Mouse (Mus musculus) heart, adult 2 months (tissue): ENCODE results near the gene Tspan9. TPM values are rescaled to one million over a fixed set of nuclear protein-coding genes. Genes with fewer than 3 reads are reported as not detected.

ENCODE experiments used
- DNase-seq, 2 experiments: peaks; one replicate each; pipeline ENCODE4 v3.0.0; 2021
- H3K27ac ChIP-seq: fragments of 200-600 bp; 2 replicates; pipeline ENCODE4 v1.8.1; 2022
- H3K27me3 ChIP-seq: fragments of 200-500 bp; 2 replicates; pipeline ENCODE4 v1.6.1; 2012; ENCODE audit warnings: mild to moderate bottlenecking, low read length, inconsistent platforms, mixed read lengths; ENCODE audit not compliant: control insufficient read depth, insufficient read depth
- H3K36me3 ChIP-seq: fragments of 200-500 bp; 2 replicates; pipeline ENCODE4 v1.6.1; 2012; ENCODE audit warnings: low read length, inconsistent platforms; ENCODE audit not compliant: control insufficient read depth, insufficient read depth
- H3K4me1 ChIP-seq: fragments of 200-500 bp; 2 replicates; pipeline ENCODE4 v1.6.1; 2011; ENCODE audit warnings: low read length; ENCODE audit not compliant: control insufficient read depth, insufficient read depth
- H3K4me3 ChIP-seq: fragments of 200-600 bp; 2 replicates; pipeline ENCODE4 v1.8.1; 2022
- H3K79me2 ChIP-seq: fragments of 200-500 bp; replicated peaks from 2 replicates; pipeline ENCODE4 v1.6.1; 2012; ENCODE audit warnings: mild to moderate bottlenecking, inconsistent platforms, low read length, moderate library complexity, mixed read lengths; ENCODE audit not compliant: control insufficient read depth, insufficient read depth
- H3K9ac ChIP-seq: fragments of 200-500 bp; 2 replicates; pipeline ENCODE4 v1.6.1; 2012; ENCODE audit warnings: low read depth, mild to moderate bottlenecking, control low read depth, inconsistent platforms, low read length, mixed read lengths
- CTCF ChIP-seq: fragments of 200-600 bp; IDR thresholded peaks from 2 replicates; pipeline ENCODE4 v1.8.1; 2022; ENCODE audit warnings: antibody characterized with exemption, mild to moderate bottlenecking, moderate library complexity
- EP300 ChIP-seq: fragments of 200-500 bp; IDR thresholded peaks from 2 replicates; pipeline ENCODE4 v1.6.1; 2011; ENCODE audit warnings: low read depth, low read length, control low read depth; ENCODE audit not compliant: insufficient read depth
- POLR2A ChIP-seq: fragments of 200-500 bp; IDR thresholded peaks from 2 replicates; pipeline ENCODE4 v1.6.1; 2011; ENCODE audit warnings: mild to moderate bottlenecking, low read depth, low read length, control low read depth; ENCODE audit not compliant: insufficient read depth
- WGBS: fragments of 180-500 bp; shearing (Covaris S2); methylation state at CpG from one replicate; pipeline ENCODE4 v1.1.7; 2018; 5-methylcytosine and 5-hydroxymethylcytosine counted together
- intact Hi-C: fragments of 180-260 bp; cut with DNase I; formaldehyde crosslinking; loops from one replicate; pipeline ENCODE4 v1.15.1; 2025
- polyA plus RNA-seq: library from polyadenylated mRNA; depleted of rRNA; stranded (reverse); fragments of >200 nt; gene quantifications from 2 replicates; pipeline ENCODE4 v1.2.3, GENCODE M21; 2012
- total RNA-seq, 2 experiments: library from RNA; stranded (reverse); gene quantifications; 2 replicates each; pipeline ENCODE4 v1.2.3; 2021

The Tspan9 gene
- total and polyA plus RNA-seq, 3 experiments = 84.9 to 104 (median 88.5) TPM

- H3K4me1 ChIP-seq = peaks cover 17% of the 10 kb centered on the region
- DNase-seq = no peak
- intact Hi-C loops = no loop called here
- H3K27ac ChIP-seq = no peak overlapping the region
- WGBS = 43% methylated on average over 8 of the region's 8 CpGs
- no peak overlapping the region for H3K9ac ChIP-seq
- H3K79me2 ChIP-seq = no peaks in the 10 kb centered on the region
- no peaks in the 10 kb centered on the region for H3K27me3 ChIP-seq
- TF ChIP-seq POLR2A = no peak
- TF ChIP-seq EP300 = no peak
- TF ChIP-seq CTCF = no peak
- H3K36me3 ChIP-seq = no peaks in the 10 kb centered on the region
- H3K4me3 ChIP-seq = no peak overlapping the region
Observed at GRCm38 (mm10) chr6:128006156-128006555, 137.2 kb downstream of the Tspan9 start.

- WGBS = 70% methylated on average over 16 of the region's 16 CpGs
- Histone ChIP-seq H3K27ac (no peak overlapping the region), H3K79me2 (no peaks in the 10 kb centered on the region), H3K4me1 (peaks cover 15% of the 10 kb centered on the region), H3K27me3 (no peaks in the 10 kb centered on the region), H3K9ac (no peak overlapping the region), H3K4me3 (no peak overlapping the region), H3K36me3 (no peaks in the 10 kb centered on the region)
- intact Hi-C loops = no loop called here
- no peak for TF ChIP-seq EP300
- no peak for TF ChIP-seq CTCF
- no peak for TF ChIP-seq POLR2A
- no peak for DNase-seq
Observed at GRCm38 (mm10) chr6:128004544-128004943, 138.8 kb downstream of the Tspan9 start.

- Histone ChIP-seq H3K9ac (no peak overlapping the region), H3K36me3 (no peaks in the 10 kb centered on the region), H3K4me1 (peaks cover 13% of the 10 kb centered on the region), H3K27ac (no peak overlapping the region), H3K79me2 (no peaks in the 10 kb centered on the region), H3K27me3 (no peaks in the 10 kb centered on the region), H3K4me3 (no peak overlapping the region)
- 61% methylated on average over 5 of the region's 5 CpGs for WGBS
- TF ChIP-seq CTCF (no peak), POLR2A (no peak), EP300 (no peak)
- intact Hi-C loops = no loop called here
- DNase-seq = no peak
Observed at GRCm38 (mm10) chr6:128003542-128003941, 139.9 kb downstream of the Tspan9 start.

GRCm38 (mm10) chr6:128002667-128003066, 140.7 kb downstream of the Tspan9 start:
- Histone ChIP-seq H3K27ac (no peak overlapping the region), H3K79me2 (no peaks in the 10 kb centered on the region), H3K4me3 (no peak overlapping the region), H3K36me3 (no peaks in the 10 kb centered on the region), H3K27me3 (no peaks in the 10 kb centered on the region), H3K9ac (no peak overlapping the region), H3K4me1 (peaks cover 7% of the 10 kb centered on the region)
- TF ChIP-seq POLR2A = no peak
- TF ChIP-seq CTCF = no peak
- no peak for TF ChIP-seq EP300
- 87% methylated on average over 4 of the region's 4 CpGs for WGBS
- DNase-seq = no peak
- intact Hi-C loops = no loop called here

DNA sequence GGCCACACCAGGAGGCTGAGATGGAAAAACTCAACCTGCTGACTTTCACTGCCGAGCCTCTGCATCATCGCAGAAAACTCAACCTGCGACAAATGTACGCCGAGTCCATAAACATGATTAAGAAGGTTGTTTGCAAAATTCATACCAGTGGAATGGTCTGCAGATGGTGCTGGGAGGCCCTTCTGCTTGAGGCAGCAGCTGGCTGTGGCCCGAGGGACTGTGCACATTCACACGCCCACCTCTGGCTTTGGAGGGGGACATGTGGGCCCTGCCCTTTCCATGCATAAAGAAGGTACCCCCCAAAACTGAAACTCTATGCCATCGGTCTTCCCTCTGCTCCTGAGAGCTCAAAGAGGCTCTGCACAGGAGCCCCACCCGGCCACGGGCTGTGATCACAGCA, 141.3 kb downstream of the Tspan9 start:
- peaks cover 4% of the 10 kb centered on the region; the same call in 1 of the 2 replicates for H3K4me1 ChIP-seq
- no peak overlapping the region for H3K9ac ChIP-seq
- WGBS = 74% methylated on average over 10 of the region's 10 CpGs
- no peak overlapping the region for H3K27ac ChIP-seq
- DNase-seq = no peak
- no peaks in the 10 kb centered on the region for H3K27me3 ChIP-seq
- intact Hi-C loops = no loop called here
- no peaks in the 10 kb centered on the region for H3K36me3 ChIP-seq
- TF ChIP-seq EP300 (no peak), CTCF (no peak), POLR2A (no peak)
- no peak overlapping the region for H3K4me3 ChIP-seq
- H3K79me2 ChIP-seq = no peaks in the 10 kb centered on the region

DNA sequence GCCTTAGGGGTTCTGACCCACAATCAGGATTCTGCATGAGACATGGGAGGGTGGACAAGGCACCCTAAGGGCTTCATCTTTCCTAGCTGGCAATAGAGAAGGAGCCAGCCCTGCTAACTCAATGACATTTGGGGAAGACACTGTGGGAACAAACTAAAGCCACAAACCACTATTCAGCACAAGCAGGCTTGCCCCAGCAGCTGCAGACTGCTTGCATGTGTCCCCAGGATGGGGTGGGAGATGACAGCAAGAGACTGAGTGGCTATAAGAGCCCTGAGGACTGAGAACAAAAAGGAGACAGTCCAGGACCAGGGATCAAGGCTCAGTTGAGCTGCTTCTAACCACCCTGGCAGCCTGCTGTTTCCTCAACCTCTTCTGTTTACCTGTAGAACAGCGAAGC, 141.8 kb downstream of the Tspan9 start:
- TF ChIP-seq CTCF = no peak
- no peak for TF ChIP-seq EP300
- TF ChIP-seq POLR2A = no peak
- intact Hi-C loops = no loop called here
- peaks cover 3% of the 10 kb centered on the region; the same call in 1 of the 2 replicates for H3K4me1 ChIP-seq
- DNase-seq = no peak
- H3K27me3 ChIP-seq = no peaks in the 10 kb centered on the region
- H3K4me3 ChIP-seq = no peak overlapping the region
- H3K9ac ChIP-seq = no peak overlapping the region
- H3K27ac ChIP-seq = no peak overlapping the region
- no peaks in the 10 kb centered on the region for H3K36me3 ChIP-seq
- no peaks in the 10 kb centered on the region for H3K79me2 ChIP-seq
- 100% methylated on average over 1 of the region's 1 CpGs for WGBS
